Comparison of ENCODE assay signal across 9 mouse cellular contexts in the genomic region with DNA sequence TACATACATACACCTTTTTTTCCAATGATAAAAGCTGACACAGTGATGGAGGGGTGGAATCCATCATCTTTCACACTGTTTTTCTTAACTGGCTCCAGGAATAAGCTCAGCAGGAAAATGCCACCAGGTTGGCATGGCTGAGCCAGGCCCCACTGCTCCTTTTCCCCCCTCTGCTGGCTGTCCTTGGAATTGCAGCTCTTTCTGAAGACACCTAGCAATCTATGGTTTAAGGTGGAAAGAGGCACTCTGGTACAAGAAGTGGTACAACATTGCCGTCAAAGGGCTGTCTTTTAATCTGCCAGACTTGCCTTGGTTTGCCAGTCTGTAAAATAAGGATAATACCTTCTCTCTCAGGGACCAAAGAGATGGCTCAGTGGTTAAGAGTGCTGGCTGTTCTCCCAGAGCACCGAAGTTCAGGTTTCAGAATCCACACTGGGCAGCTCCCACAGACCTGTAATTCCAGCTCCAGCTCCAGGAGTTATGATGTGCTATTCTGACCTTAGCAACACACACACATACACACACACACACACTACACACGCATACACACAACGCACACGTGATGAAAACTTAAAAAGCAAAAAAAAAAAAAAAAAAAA. TPM values are rescaled to one million over a fixed set of nuclear protein-coding genes. Genes with fewer than 3 reads are reported as not detected.
DNase-seq lines count a peak whose midpoint lies in the region; ATAC-seq and TF ChIP-seq lines count a peak whose summit lies in the region.
"Had no signal": no experiment of that assay in that cellular context is flagged by ENCODE, and none has a peak within 500 bp of the region (broad histone marks: within the 10 kb centered on the region; RNA-seq: fewer than 3 reads in every experiment).

No protein-coding gene starts in this region.

- intact Hi-C loops in gastrocnemius, postnatal 36 days (cut with DNase I), result loop anchor here (1.0 kb wide), 1 partner anchor 65 kb away; no protein-coding TSS in a partner anchor

- no peak overlapping the region for H3K9ac ChIP-seq in lung, embryonic 14.5 days
- H3K9ac ChIP-seq: heart, embryonic 15.5 days had no signal

- DNase-seq in A20 (ENCODE audit: low read depth, low spot score), result peak; percentile 71
- peak; percentile 81 for DNase-seq in ZHBTc4 (ENCODE audit: low read depth, low spot score)
- peak; percentile 89 to 93 for DNase-seq in cerebellum, postnatal 4 days (ENCODE audit: low spot score in 2 of 2)
- DNase-seq in gastrocnemius, postnatal 36 days, result peak; percentile 52 to 78
- peak; percentile 92 to 93 for DNase-seq in kidney, postnatal 4 days
- DNase-seq in lung, embryonic 14.5 days, result peak; percentile 91
- DNase-seq in retina, embryonic 14.5 days (ENCODE audit: low spot score), result peak; percentile 94
- peak; percentile 93 for DNase-seq in thymus, postnatal 4 days

- no peak overlapping the region for H3K4me3 ChIP-seq in lung, embryonic 14.5 days (ENCODE audit: low read depth, low read length)
- H3K4me3 ChIP-seq: heart, embryonic 15.5 days had no signal

- H3K27me3 ChIP-seq in lung, embryonic 14.5 days (ENCODE audit: insufficient read depth, low read length), result no peaks in the 10 kb centered on the region
- H3K27me3 ChIP-seq: heart, embryonic 15.5 days had no signal

- no peaks in the 10 kb centered on the region for H3K36me3 ChIP-seq in lung, embryonic 14.5 days (ENCODE audit: insufficient read depth)
- H3K36me3 ChIP-seq: heart, embryonic 15.5 days had no signal

- no peak for ATAC-seq in lung, embryonic 14.5 days (ENCODE audit: insufficient read depth)

- H3K4me2 ChIP-seq in lung, embryonic 14.5 days, result no peak overlapping the region
- H3K4me2 ChIP-seq: heart, embryonic 15.5 days had no signal

- WGBS in lung, embryonic 14.5 days, result 66% methylated on average over 5 of the region's 5 CpGs

- H3K9me3 ChIP-seq in lung, embryonic 14.5 days (ENCODE audit: low read depth, low read length), result no peaks in the 10 kb centered on the region
- H3K9me3 ChIP-seq: heart, embryonic 15.5 days had no signal

- peak; percentile 96 for TF ChIP-seq CTCF in lung, embryonic 14.5 days (IDR thresholded peaks at IDR 0.05; ENCODE audit: low read depth)

- no peaks in the 10 kb centered on the region for H3K4me1 ChIP-seq in lung, embryonic 14.5 days (ENCODE audit: insufficient read depth)
- H3K4me1 ChIP-seq: heart, embryonic 15.5 days had no signal

- H3K27ac ChIP-seq in lung, embryonic 14.5 days (ENCODE audit: low read depth), result no peak overlapping the region
- H3K27ac ChIP-seq: heart, embryonic 15.5 days had no signal

RNA-seq across cellular contexts. Expression of gene 5730455P16Rik, which starts 25.9 kb away (rescaled TPM):
- 10 to 100 TPM; 32.1 TPM for total RNA-seq in gastrocnemius, postnatal 36 days (2021)
- 20.1 and 21.8 TPM in 2 replicates for polyA plus RNA-seq in lung, embryonic 14.5 days (2014; fragmentation: Nextera tagmentation; extraction: Ambion mirVana)

RNA-seq across cellular contexts. Expression of gene Zfp207, which starts 31.1 kb away (rescaled TPM):
- 10 to 100 TPM; 44.6 to 57.9 TPM for total RNA-seq in gastrocnemius, postnatal 36 days (2021)
- polyA plus RNA-seq in lung, embryonic 14.5 days (2014; fragmentation: Nextera tagmentation; extraction: Ambion mirVana), result 274 TPM in 2 replicates

RNA-seq across cellular contexts. Expression of gene Rhbdl3, which starts 51.2 kb away (rescaled TPM):
- 1 to 10 TPM; 5.7 to 9.0 TPM for total RNA-seq in gastrocnemius, postnatal 36 days (2021)
- polyA plus RNA-seq in lung, embryonic 14.5 days (2014; fragmentation: Nextera tagmentation; extraction: Ambion mirVana), result 1.5 and 1.7 TPM in 2 replicates
